In genomic region chr9:58554908-58555684, GRCm38 (mm10) we compare ENCODE assay signal across 8 mouse cellular contexts. TPM values are rescaled to one million over a fixed set of nuclear protein-coding genes. Genes with fewer than 3 reads are reported as not detected.
DNase-seq lines count a peak whose midpoint lies in the region; ATAC-seq lines count a peak whose summit lies in the region.

Gene Cd276 (minus strand): TSS chr9:58555437.

- no peaks in the 10 kb centered on the region for H3K27me3 ChIP-seq in limb, embryonic 13.5 days
- no peaks in the 10 kb centered on the region for H3K27me3 ChIP-seq in midbrain, embryonic 16.5 days (ENCODE audit: control insufficient read depth, insufficient read depth, low read depth, low read length)

- peaks cover 52% of the 10 kb centered on the region for H3K4me1 ChIP-seq in limb, embryonic 13.5 days
- H3K4me1 ChIP-seq in midbrain, embryonic 16.5 days (ENCODE audit: control insufficient read depth, insufficient read depth, low read length): peaks cover 19% of the 10 kb centered on the region

- H3K4me2 ChIP-seq in limb, embryonic 13.5 days (replicated peaks): peak within 1 kb of the TSS; percentile 75
- H3K4me2 ChIP-seq in midbrain, embryonic 16.5 days (ENCODE audit: low read length): peak within 1 kb of the TSS; percentile 77

- peak within 1 kb of the TSS; percentile 91 for H3K4me3 ChIP-seq in limb, embryonic 13.5 days
- peak within 1 kb of the TSS; percentile 80 for H3K4me3 ChIP-seq in midbrain, embryonic 16.5 days (ENCODE audit: low read depth, low read length)

- peak within 1 kb of the TSS; percentile 97 for H3K27ac ChIP-seq in limb, embryonic 13.5 days
- H3K27ac ChIP-seq in midbrain, embryonic 16.5 days (ENCODE audit: low read length): peak within 1 kb of the TSS; percentile 98

- peak; percentile 74 for ATAC-seq in limb, embryonic 13.5 days (ENCODE audit: low FRiP score, low read depth)
- ATAC-seq in midbrain, embryonic 16.5 days: peak; percentile 80

- under 1% methylated on average over 67 of the region's 68 CpGs for WGBS in limb, embryonic 13.5 days
- WGBS in midbrain, embryonic 16.5 days: under 1% methylated on average over 47 of the region's 68 CpGs

- no peaks in the 10 kb centered on the region for H3K9me3 ChIP-seq in limb, embryonic 13.5 days
- H3K9me3 ChIP-seq in midbrain, embryonic 16.5 days (replicated peaks; ENCODE audit: control insufficient read depth, low read length, poor library complexity, severe bottlenecking): no peaks in the 10 kb centered on the region

- peak; percentile 28 for DNase-seq in thymus, postnatal 14 days
- no peak for DNase-seq in thymus, adult 18-20 months
- peak; percentile 80 for DNase-seq in embryo, embryonic 9.5 days (ENCODE audit: extremely low spot score)
- peak; percentile 97 for DNase-seq in heart, adult 11 months
- DNase-seq in kidney, adult 8-10 months: peak; percentile 15 to 23
- peak; percentile 65 for DNase-seq in urinary bladder, postnatal 14 days (ENCODE audit: low spot score)

- no peaks in the 10 kb centered on the region; the same call in none of the 2 replicates for H3K36me3 ChIP-seq in limb, embryonic 13.5 days
- no peaks in the 10 kb centered on the region for H3K36me3 ChIP-seq in midbrain, embryonic 16.5 days (ENCODE audit: control insufficient read depth, insufficient read depth, low read length)

- peak within 1 kb of the TSS; percentile 98 for H3K9ac ChIP-seq in limb, embryonic 13.5 days
- H3K9ac ChIP-seq in midbrain, embryonic 16.5 days (ENCODE audit: low read depth, low read length): peak within 1 kb of the TSS; percentile 97

RNA-seq across cellular contexts. Expression of gene Cd276, which starts in this region (rescaled TPM):
- polyA plus RNA-seq in limb, embryonic 13.5 days (2015; fragmentation: Nextera tagmentation; extraction: Ambion mirVana): 59.6 and 71.4 TPM in 2 replicates
- 28.9 and 30.9 TPM in 2 replicates for polyA plus RNA-seq in midbrain, embryonic 16.5 days (2015; fragmentation: Nextera tagmentation; extraction: Ambion mirVana)

Comparison
In these comparisons a context has a peak if more than half of its experiments do, and no peak if none do; other contexts are left out.
1. DNase-seq: peak in thymus, postnatal 14 days (single experiment), embryo, embryonic 9.5 days (single experiment), heart, adult 11 months (single experiment), kidney, adult 8-10 months (2 of 2) and urinary bladder, postnatal 14 days (single experiment); none in thymus, adult 18-20 months (0 of 2).